Mouse (Mus musculus) cerebellum, postnatal 25 days (tissue): ENCODE measurements at regions not wholly inside any gene's neighbourhood (a gene's known extent, or its start where the extent isn't known, plus 50 kb on each side); places are given as distances from the start of the nearest gene placed in this dataset.

Experiments
- DNase-seq, 2 experiments: peaks; one replicate each; pipeline ENCODE4 v3.0.0; 2021; ENCODE audit warnings: mixed read lengths in 2 of 2

- DNase-seq, result no peak
These were observed 398.0 kb downstream of the Prim2 start for GRCm38 (mm10) chr1:33271437-33272145.

- no peak for DNase-seq
These were observed 400.4 kb downstream of the Prim2 start for GRCm38 (mm10) chr1:33269162-33269561.

- DNase-seq, result no peak
These were observed 403.7 kb downstream of the Prim2 start for GRCm38 (mm10) chr1:33265731-33266415.

- no peak for DNase-seq
These were observed 420.1 kb downstream of the Prim2 start for GRCm38 (mm10) chr1:33249474-33249873.

GRCm38 (mm10) chr1:33247076-33247475 is 422.5 kb downstream of the Prim2 start:
- peak; percentile 25 to 56 for DNase-seq

- no peak for DNase-seq
These were observed 424.4 kb downstream of the Prim2 start for GRCm38 (mm10) chr1:33245186-33245585.

- peak; percentile 14 to 46 for DNase-seq
These were observed 424.9 kb downstream of the Prim2 start for GRCm38 (mm10) chr1:33244691-33245090.

- no peak for DNase-seq
These were observed 446.6 kb downstream of the Prim2 start for GRCm38 (mm10) chr1:33222997-33223396.

- peak in 1 of 2 experiments; percentile 16 for DNase-seq
These were observed 454.8 kb downstream of the Prim2 start for GRCm38 (mm10) chr1:33214815-33215214.

- DNase-seq, result no peak
These were observed 455.2 kb downstream of the Prim2 start for GRCm38 (mm10) chr1:33214394-33214793.

GRCm38 (mm10) chr1:33201571-33202189 is 467.9 kb downstream of the Prim2 start:
- no peak for DNase-seq

- no peak for DNase-seq
These were observed 474.5 kb downstream of the Prim2 start for GRCm38 (mm10) chr1:33195114-33195513.

GRCm38 (mm10) chr1:33174646-33175435 is 494.8 kb downstream of the Prim2 start:
- peak; percentile 36 to 46 for DNase-seq

- DNase-seq, result no peak
These were observed 532.6 kb downstream of the Prim2 start for GRCm38 (mm10) chr1:33136991-33137390.

- no peak for DNase-seq
These were observed 539.2 kb downstream of the Prim2 start for GRCm38 (mm10) chr1:33130351-33130750.

GRCm38 (mm10) chr1:33125062-33125461 is 544.5 kb downstream of the Prim2 start:
- DNase-seq, result no peak

- DNase-seq, result no peak
These were observed 559.2 kb upstream of the Gm5415 start for GRCm38 (mm10) chr1:33106286-33106685.

- no peak for DNase-seq
These were observed 557.2 kb upstream of the Gm5415 start for GRCm38 (mm10) chr1:33104296-33104695.

- no peak for DNase-seq
These were observed 551.0 kb upstream of the Gm5415 start for GRCm38 (mm10) chr1:33098062-33098461.

GRCm38 (mm10) chr1:33096851-33097250 is 549.8 kb upstream of the Gm5415 start:
- DNase-seq, result no peak

- DNase-seq, result no peak
These were observed 527.5 kb upstream of the Gm5415 start for GRCm38 (mm10) chr1:33074551-33074950.

GRCm38 (mm10) chr1:33058010-33058409 is 510.9 kb upstream of the Gm5415 start:
- no peak for DNase-seq

GRCm38 (mm10) chr1:33044388-33044787 is 497.3 kb upstream of the Gm5415 start:
- DNase-seq, result no peak
